Mouse (Mus musculus): ENCODE results near the gene Csnk1g1. TPM values are rescaled to one million over a fixed set of nuclear protein-coding genes. Genes with fewer than 3 reads are reported as not detected.

The Csnk1g1 gene
- 22.8 and 23.4 TPM in 2 replicates for polyA plus RNA-seq (2015; fragmentation: Nextera tagmentation; extraction: Ambion mirVana)

DNA sequence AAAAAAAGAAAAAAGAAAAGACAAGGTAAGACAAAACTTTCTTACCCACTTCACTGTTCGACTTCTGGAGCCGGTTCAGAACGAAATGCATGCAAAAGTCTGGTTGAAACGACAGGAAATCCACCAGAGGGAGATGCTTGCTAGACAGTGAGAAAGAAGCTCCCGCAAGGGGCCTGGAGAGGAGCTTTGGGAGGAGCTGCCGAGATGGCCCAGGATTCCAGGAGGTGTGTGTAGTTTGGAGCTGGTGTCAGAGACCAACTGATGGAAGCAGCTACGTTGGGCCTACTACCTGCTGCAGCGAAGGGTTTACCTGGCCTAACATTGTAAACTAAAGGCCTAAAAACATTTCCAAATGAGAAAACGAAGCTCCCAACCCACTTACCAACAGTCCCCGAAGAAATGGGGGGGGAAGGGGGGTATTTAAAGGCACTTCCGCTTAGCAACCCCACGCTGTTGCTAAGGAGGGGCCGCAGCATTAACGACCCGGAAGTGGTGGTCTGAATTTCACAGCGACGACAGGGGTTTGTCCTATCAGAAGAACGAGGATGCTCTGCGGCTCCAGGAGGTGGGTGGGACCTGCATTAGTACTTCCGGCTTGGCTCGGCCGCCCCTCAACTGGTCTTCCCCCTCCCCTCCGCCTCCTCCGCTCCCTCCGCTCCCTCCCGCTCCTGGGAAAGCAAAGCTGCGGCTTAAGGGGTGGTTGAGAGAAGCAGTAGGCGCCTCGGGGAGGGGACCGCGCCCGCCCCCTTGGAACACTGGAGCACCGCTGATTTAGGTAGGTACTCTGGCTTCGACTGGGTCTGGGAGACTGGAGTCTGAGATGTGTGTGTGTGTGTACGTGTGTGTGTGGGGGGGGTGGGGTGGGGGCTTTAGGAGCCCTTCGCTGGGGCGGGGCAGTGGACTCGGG, at the start of gene Csnk1g1, which contains the start of gene Trip4:
Csnk1g1 (plus strand) TSS at position 531 of the 907 bp plus-strand sequence.
Trip4 (minus strand) TSS at position 401 of the 907 bp plus-strand sequence.
- Histone ChIP-seq H3K9me3 (no peaks in the 10 kb centered on the region), H3K4me3 (peak within 1 kb of the TSS; percentile 60), H3K36me3 (no peaks in the 10 kb centered on the region; the same call in 1 of the 2 replicates), H3K4me2 (replicated peaks) (peak within 1 kb of the TSS; percentile 78), H3K4me1 (peaks cover 19% of the 10 kb centered on the region), H3K27ac (replicated peaks) (peak within 1 kb of the TSS; percentile 86), H3K9ac (replicated peaks) (peak within 1 kb of the TSS; percentile 53), H3K27me3 (no peaks in the 10 kb centered on the region)
- under 1% methylated on average over 37 of the region's 38 CpGs for WGBS
- ATAC-seq (replicated peaks) = peak; percentile 100

DNA sequence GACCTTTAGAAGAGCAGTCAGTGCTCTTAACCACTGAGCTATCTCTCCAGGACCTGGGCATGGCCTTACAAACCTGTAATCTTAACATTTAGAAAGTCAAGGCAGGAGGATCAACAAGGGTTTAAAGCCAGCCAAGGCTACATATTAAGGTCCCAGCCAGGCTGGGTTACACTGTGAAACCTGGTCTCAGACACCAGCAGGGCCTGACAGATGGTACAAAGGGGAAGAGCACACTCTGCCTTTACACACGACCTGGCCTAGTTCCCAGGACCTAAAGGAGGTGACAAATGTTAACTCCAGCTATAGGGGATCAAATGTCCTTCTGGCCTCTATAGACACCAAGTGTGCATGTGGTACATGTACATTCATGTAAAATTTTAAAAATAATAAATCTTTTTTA, 49.1 kb upstream of the Csnk1g1 start:
- no peak for ATAC-seq (replicated peaks)
- Histone ChIP-seq H3K9me3 (no peaks in the 10 kb centered on the region), H3K4me1 (no peaks in the 10 kb centered on the region), H3K36me3 (peaks cover 28% of the 10 kb centered on the region), H3K4me3 (no peak overlapping the region), H3K27ac (replicated peaks) (no peak overlapping the region), H3K9ac (replicated peaks) (no peak overlapping the region), H3K4me2 (replicated peaks) (no peak overlapping the region), H3K27me3 (no peaks in the 10 kb centered on the region)
- WGBS = 67% methylated on average over 1 of the region's 1 CpGs

DNA sequence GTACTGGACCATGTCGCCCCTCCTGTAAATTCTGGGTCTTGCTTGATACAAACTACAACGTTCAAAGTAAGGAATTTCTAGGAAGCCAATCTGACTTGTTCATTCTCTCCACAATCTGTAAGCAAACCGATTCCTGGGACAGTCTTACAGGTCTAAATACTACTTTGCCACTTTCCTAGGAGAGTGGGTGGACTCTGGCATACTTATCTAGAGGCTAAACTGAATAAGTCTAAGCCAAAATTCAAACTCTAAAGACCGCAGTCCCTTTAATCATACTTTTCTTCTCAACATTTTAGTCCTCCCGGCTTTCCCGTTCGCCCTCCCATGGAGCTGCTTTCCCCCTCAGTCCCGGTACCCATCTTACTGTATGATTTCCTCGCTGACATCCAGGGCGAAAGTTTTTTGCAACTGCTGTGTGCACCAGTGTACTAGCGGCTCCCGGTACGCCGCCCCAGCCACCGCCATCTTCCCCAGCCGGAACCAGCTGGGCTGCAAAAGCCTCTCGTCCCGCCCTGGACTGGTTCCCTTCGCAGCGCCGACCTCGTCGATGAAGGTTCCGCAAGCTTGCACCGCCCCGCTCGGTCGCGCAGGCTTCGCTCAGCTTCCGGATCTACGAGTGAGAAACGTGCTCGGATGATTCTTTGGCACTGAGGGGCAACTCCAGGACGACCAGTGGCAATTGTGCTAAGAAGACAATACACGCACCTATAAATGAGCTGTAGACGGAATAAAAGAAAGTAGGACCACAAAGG, 24.0 kb upstream of the Csnk1g1 start:
- Histone ChIP-seq H3K27ac (replicated peaks) (peak overlapping the region; percentile 67), H3K9ac (replicated peaks) (peak overlapping the region; percentile 54), H3K4me2 (replicated peaks) (peak overlapping the region; percentile 61), H3K9me3 (no peaks in the 10 kb centered on the region), H3K36me3 (no peaks in the 10 kb centered on the region), H3K27me3 (no peaks in the 10 kb centered on the region), H3K4me1 (peaks cover 14% of the 10 kb centered on the region), H3K4me3 (peak overlapping the region; percentile 55)
- ATAC-seq (replicated peaks) = peak; percentile 93
- under 1% methylated on average over 37 of the region's 37 CpGs for WGBS

DNA sequence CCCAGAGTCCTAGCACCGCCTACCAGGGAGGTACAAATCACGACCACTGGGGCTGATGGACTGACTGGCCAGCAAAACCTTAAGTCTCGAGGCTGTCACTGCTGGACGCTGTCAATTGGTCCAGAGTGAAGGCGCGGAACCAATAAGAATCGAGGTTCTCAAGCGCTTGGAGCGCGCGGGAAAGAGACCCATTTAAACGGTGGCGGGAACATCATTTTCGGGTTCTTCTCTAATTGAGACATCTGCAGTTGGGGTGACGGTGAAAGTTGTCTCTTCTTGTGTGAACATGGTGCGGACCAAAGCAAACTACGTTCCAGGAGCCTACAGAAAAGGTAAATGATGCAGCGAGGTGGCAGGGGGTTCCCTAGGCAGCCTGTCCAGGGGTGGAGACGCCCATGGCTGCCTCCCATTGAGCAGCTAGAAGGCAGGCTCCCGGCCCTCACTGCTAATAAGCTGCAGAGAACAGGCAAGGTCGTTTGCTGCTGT, 18.5 kb upstream of the Csnk1g1 start, which contains the start of gene Pclaf:
Pclaf (plus strand) TSS at position 95 of the 486 bp plus-strand sequence.
- H3K27me3 ChIP-seq = no peaks in the 10 kb centered on the region
- H3K36me3 ChIP-seq = peaks cover 3% of the 10 kb centered on the region; the same call in 1 of the 2 replicates
- peak within 1 kb of the TSS; percentile 64 for H3K4me2 ChIP-seq (replicated peaks)
- peaks cover 16% of the 10 kb centered on the region for H3K4me1 ChIP-seq
- no peak within 1 kb of the TSS for H3K27ac ChIP-seq (replicated peaks)
- H3K4me3 ChIP-seq = peak within 1 kb of the TSS; percentile 45
- peak within 1 kb of the TSS; percentile 46 for H3K9ac ChIP-seq (replicated peaks)
- H3K9me3 ChIP-seq = no peaks in the 10 kb centered on the region
- WGBS = under 1% methylated on average over 21 of the region's 21 CpGs
- peak; percentile 92 for ATAC-seq (replicated peaks)

DNA sequence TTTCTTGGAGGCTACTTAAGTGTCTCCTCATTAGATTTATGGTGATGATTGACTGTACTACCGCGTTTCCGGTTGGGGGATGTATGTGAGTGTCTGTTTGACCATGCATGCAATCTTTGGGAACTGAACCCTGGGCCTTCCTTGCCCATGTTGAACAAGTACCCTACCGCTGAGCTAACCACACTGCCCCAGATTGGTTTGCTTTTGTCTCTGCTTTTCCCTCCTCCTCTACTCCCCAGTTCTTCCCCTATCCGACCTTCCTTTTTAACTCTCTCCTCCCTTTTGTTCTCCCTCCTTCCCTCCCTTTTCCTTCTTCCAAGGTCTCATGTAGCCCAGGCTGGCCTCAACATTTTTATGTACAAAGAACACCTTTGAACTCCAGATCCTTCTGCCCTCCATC, 17.6 kb upstream of the Csnk1g1 start:
- Histone ChIP-seq H3K4me2 (replicated peaks) (peak overlapping the region; percentile 64), H3K27me3 (no peaks in the 10 kb centered on the region), H3K9ac (replicated peaks) (peak overlapping the region; percentile 46), H3K4me1 (peaks cover 12% of the 10 kb centered on the region), H3K9me3 (no peaks in the 10 kb centered on the region), H3K27ac (replicated peaks) (no peak overlapping the region), H3K4me3 (peak overlapping the region; percentile 45), H3K36me3 (peaks cover 3% of the 10 kb centered on the region; the same call in 1 of the 2 replicates)
- no peak for ATAC-seq (replicated peaks)
- 3% methylated on average over 5 of the region's 5 CpGs for WGBS

DNA sequence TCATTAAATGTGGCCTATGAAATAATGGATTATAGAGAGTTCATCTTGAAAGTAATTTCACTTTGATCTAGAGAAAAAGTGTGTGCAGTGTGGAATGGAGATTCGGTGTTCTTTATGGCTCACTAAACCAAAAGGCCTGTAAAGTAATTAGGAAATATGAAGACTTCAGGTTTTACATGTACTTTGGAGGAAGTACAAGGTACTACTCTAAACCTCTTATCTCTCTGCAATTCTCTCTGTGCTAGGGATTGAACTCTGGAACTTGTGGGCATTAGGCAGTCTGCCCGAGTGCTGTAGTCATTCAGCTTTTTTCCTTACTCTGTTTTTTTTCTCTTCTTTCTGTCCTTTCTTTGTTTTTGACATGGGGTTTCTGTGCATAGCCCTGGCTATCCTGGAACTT, 11.7 kb upstream of the Csnk1g1 start:
- no peaks in the 10 kb centered on the region for H3K9me3 ChIP-seq
- WGBS = 81% methylated on average over 2 of the region's 2 CpGs
- ATAC-seq (replicated peaks) = no peak
- H3K4me2 ChIP-seq (replicated peaks) = no peak overlapping the region
- H3K4me3 ChIP-seq = no peak overlapping the region
- H3K4me1 ChIP-seq = no peaks in the 10 kb centered on the region
- no peaks in the 10 kb centered on the region for H3K27me3 ChIP-seq
- no peak overlapping the region for H3K9ac ChIP-seq (replicated peaks)
- peaks cover 3% of the 10 kb centered on the region; the same call in 1 of the 2 replicates for H3K36me3 ChIP-seq
- no peak overlapping the region for H3K27ac ChIP-seq (replicated peaks)

DNA sequence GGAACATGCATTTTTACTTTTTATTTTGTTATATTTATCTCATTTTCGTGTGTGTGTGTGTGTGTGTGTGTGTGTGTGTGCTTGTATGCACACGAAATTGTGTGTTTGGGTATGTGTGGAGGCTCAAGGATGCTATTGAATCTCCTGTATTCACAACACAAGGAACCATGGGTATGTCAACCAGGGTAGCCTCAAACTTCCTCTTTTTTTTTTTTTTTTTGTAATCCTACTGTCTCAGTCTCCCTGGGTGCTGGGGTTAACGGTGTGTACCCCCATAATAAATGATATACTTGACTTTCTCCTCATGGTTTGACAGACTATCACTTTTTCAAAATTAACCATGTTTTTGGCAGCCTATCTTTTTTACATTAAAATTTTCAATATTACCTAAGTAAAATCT, 5.8 kb upstream of the Csnk1g1 start:
- Histone ChIP-seq H3K4me3 (no peak overlapping the region), H3K9me3 (no peaks in the 10 kb centered on the region), H3K27me3 (no peaks in the 10 kb centered on the region), H3K27ac (replicated peaks) (no peak overlapping the region), H3K36me3 (no peaks in the 10 kb centered on the region; the same call in 1 of the 2 replicates), H3K4me1 (peaks cover 5% of the 10 kb centered on the region), H3K9ac (replicated peaks) (no peak overlapping the region), H3K4me2 (replicated peaks) (no peak overlapping the region)
- no peak for ATAC-seq (replicated peaks)
- 96% methylated on average over 3 of the region's 3 CpGs for WGBS

DNA sequence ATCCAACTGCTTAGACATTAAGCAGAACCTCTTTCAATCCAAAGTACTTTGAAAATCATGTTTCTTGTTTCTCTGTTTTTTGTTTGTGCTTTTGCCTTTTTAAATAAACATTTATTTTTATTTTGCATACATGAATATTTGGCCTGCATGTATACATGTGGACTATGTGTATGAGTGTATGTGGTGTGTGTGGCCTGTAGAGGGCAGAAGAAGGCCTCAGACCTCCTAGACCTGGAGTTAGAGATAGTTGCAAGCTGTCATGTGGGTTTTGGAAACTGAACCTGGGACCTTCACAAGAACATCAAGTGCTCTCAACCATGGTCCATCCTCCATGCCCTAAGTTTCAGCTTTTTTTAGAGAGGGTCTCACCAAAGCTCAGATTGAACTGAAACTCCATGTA, 5.3 kb upstream of the Csnk1g1 start:
- H3K9me3 ChIP-seq = no peaks in the 10 kb centered on the region
- no peak overlapping the region for H3K4me2 ChIP-seq (replicated peaks)
- H3K27ac ChIP-seq (replicated peaks) = no peak overlapping the region
- no peak for ATAC-seq (replicated peaks)
- peaks cover 8% of the 10 kb centered on the region for H3K4me1 ChIP-seq
- H3K36me3 ChIP-seq = no peaks in the 10 kb centered on the region; the same call in 1 of the 2 replicates
- H3K9ac ChIP-seq (replicated peaks) = no peak overlapping the region
- H3K27me3 ChIP-seq = no peaks in the 10 kb centered on the region
- H3K4me3 ChIP-seq = no peak overlapping the region

DNA sequence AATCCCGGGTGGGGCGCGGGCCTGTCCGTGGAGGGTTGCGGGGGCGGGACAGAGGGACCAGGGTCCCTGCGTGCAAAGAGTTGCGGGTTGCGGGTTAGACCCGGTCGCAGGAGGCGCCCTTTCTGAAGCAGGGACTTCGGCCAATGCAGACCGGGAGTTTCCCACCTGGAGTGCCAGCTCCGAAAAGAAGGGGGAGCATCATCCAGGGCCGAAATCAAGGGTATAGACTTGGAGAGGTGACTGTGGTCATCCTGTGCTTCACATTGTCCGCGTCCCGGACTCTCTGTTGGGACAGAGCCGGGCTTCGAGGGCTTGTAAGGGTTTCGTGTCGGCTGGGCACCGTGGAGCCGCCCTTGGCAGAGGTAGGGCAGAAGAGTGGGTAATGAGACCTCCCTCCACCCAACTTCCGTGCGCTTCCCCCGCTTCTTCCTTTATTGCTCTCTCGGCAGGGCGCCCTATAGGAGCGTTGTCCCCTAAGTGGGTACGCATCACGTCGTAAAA, 627 bp downstream of the Csnk1g1 start:
- under 1% methylated on average over 34 of the region's 34 CpGs for WGBS
- H3K4me2 ChIP-seq (replicated peaks) = peak overlapping the region; percentile 78
- H3K27ac ChIP-seq (replicated peaks) = peak overlapping the region; percentile 86
- H3K27me3 ChIP-seq = no peaks in the 10 kb centered on the region
- peaks cover 19% of the 10 kb centered on the region for H3K4me1 ChIP-seq
- no peaks in the 10 kb centered on the region for H3K9me3 ChIP-seq
- ATAC-seq (replicated peaks) = peak; percentile 11
- peak overlapping the region; percentile 60 for H3K4me3 ChIP-seq
- H3K36me3 ChIP-seq = no peaks in the 10 kb centered on the region; the same call in 1 of the 2 replicates
- peak overlapping the region; percentile 53 for H3K9ac ChIP-seq (replicated peaks)

DNA sequence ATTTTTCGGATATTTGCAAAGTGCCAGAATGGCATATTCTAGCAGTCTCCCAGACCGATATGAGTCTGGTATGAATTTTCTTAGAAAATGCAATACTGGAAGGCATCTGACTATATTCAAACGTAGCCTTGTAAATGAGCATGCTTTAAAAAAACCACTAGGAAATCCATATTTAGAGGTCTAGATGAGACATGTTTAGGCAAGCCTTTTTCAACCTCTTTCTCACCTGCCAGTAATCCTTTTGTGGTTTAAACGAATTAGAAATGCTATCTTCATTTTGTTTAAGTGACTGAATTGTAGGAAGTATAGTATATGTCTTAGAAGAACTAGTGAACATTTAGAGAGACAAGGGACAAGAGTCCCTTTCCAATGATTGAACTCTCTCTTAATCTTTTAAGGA, 1.1 kb downstream of the Csnk1g1 start:
- no peak for ATAC-seq (replicated peaks)
- Histone ChIP-seq H3K9me3 (no peaks in the 10 kb centered on the region), H3K4me1 (peaks cover 19% of the 10 kb centered on the region), H3K9ac (replicated peaks) (peak overlapping the region; percentile 53), H3K27me3 (no peaks in the 10 kb centered on the region), H3K4me2 (replicated peaks) (peak overlapping the region; percentile 78), H3K27ac (replicated peaks) (peak overlapping the region; percentile 86), H3K4me3 (peak overlapping the region; percentile 60), H3K36me3 (no peaks in the 10 kb centered on the region; the same call in 1 of the 2 replicates)
- WGBS = 6% methylated on average over 4 of the region's 4 CpGs

DNA sequence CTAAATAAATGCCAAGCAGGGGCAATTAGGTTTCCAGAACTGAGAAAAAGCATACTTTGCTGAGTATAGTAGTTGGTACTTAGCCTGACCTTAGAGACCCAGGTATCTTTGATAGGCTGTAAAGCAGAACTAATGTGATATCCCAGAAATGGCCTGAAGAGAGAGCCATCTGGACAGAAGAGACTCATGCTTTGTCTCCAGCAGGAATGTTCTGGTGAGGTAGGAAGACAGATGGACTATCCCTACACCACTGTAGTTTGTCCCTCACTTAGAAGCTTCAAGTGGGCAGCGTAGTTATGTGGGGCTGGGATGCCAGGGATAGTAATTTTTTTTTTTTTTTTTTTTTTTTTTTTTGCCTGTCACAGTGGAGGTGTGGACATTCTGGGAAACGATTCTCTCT, 5.3 kb downstream of the Csnk1g1 start:
- Histone ChIP-seq H3K4me1 (peaks cover 11% of the 10 kb centered on the region), H3K4me3 (no peak overlapping the region), H3K9ac (replicated peaks) (no peak overlapping the region), H3K9me3 (no peaks in the 10 kb centered on the region), H3K27ac (replicated peaks) (no peak overlapping the region), H3K36me3 (no peaks in the 10 kb centered on the region), H3K27me3 (no peaks in the 10 kb centered on the region), H3K4me2 (replicated peaks) (no peak overlapping the region)
- 71% methylated on average over 2 of the region's 2 CpGs for WGBS
- ATAC-seq (replicated peaks) = no peak

Measured in forebrain, embryonic 15.5 days (tissue).